Mouse (Mus musculus) midbrain, embryonic 12.5 days (tissue): ENCODE measurements around the gene Pkp1. TPM values are rescaled to one million over a fixed set of nuclear protein-coding genes. Genes with fewer than 3 reads are reported as not detected.
A peak's percentile ranks its signal among the peaks of the same experiment; 100 is the strongest.

Source experiments
- ATAC-seq: fragments of 200-750 bp; cut with Nextera tagmentation; 2 replicates; pipeline ENCODE4 v1.8.0; 2017; ENCODE audit warnings: low read depth, moderate TSS enrichment, moderate library complexity; ENCODE audit not compliant: low FRiP score
- H3K27ac ChIP-seq: fragments of 300-500 bp; sonication (generic); replicated peaks from 2 replicates; pipeline ENCODE4 v1.5.1; 2016; ENCODE audit warnings: mild to moderate bottlenecking
- H3K27me3 ChIP-seq: fragments of 300-500 bp; sonication (generic); 2 replicates; pipeline ENCODE4 v1.6.1; 2016; ENCODE audit warnings: mild to moderate bottlenecking
- H3K36me3 ChIP-seq: fragments of 300-500 bp; sonication (generic); 2 replicates; pipeline ENCODE4 v1.6.1; 2016
- H3K4me1 ChIP-seq: fragments of 300-500 bp; sonication (generic); 2 replicates; pipeline ENCODE4 v1.6.1; 2016
- H3K4me2 ChIP-seq: fragments of 300-500 bp; sonication (generic); replicated peaks from 2 replicates; pipeline ENCODE4 v1.6.1; 2016; ENCODE audit warnings: mild to moderate bottlenecking, moderate library complexity
- H3K4me3 ChIP-seq: fragments of 300-500 bp; sonication (generic); 2 replicates; pipeline ENCODE4 v1.5.1; 2016; ENCODE audit warnings: mild to moderate bottlenecking
- H3K9ac ChIP-seq: fragments of 300-500 bp; sonication (generic); replicated peaks from 2 replicates; pipeline ENCODE4 v1.6.1; 2016; ENCODE audit warnings: mild to moderate bottlenecking, moderate library complexity
- H3K9me3 ChIP-seq: fragments of 300-500 bp; sonication (generic); 2 replicates; pipeline ENCODE4 v1.6.1; 2016; ENCODE audit warnings: mild to moderate bottlenecking
- WGBS: fragments of 180-500 bp; shearing (Covaris S2); methylation state at CpG from one replicate; pipeline ENCODE4 v1.1.7; 2016; 5-methylcytosine and 5-hydroxymethylcytosine counted together
- polyA plus RNA-seq: library from polyadenylated mRNA; unstranded; fragments of >200 nt; fragmentation: Nextera tagmentation; extraction: Ambion mirVana; gene quantifications from 2 replicates; pipeline ENCODE4 v1.2.1, GENCODE M21; 2016

Gene Pkp1
- polyA plus RNA-seq, 1 experiment from 2014 or later: 0.10 TPM

DNA sequence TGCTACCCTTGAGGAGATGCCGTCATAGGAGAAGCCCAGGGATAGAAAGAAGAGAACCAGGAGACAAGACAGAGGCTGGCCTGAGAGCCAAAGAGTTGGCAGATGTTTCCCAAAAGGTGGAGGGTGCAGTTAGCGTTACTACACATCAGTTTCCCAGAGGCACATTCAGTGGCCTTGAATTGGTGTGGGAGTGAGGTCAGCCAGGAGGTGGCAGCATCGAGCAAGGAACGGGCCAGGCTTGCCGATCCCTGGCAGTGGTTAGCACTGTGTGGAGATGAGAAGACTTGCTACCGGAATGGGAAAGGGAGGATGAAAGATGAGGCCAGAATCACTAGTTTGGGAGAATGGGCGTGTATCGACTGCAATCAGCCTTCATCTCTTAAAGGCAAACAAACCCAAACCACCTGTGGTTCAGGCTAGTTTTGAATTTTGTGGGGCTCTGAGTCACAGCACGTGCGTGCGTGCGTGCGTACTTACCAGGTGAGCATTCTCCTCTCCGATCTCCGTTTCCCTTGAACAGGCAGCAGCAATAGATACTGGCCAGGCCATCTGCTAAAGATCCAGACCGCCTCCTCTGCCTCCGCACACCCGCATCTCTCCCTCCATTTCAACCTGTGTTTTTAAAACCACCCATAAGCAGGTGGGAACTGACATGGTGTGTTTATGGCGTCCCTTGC lies 53.4 kb downstream of the Pkp1 start:
- Histone ChIP-seq H3K27ac (no peak overlapping the region), H3K9ac (no peak overlapping the region), H3K4me2 (no peak overlapping the region), H3K4me3 (no peak overlapping the region), H3K36me3 (no peaks in the 10 kb centered on the region), H3K27me3 (0 out of 2 replicates have a peak, but pooled peaks cover 8% of the 10 kb centered on the region), H3K4me1 (no peaks in the 10 kb centered on the region), H3K9me3 (no peaks in the 10 kb centered on the region)
- peak; percentile 65; the same call in 1 of the 2 replicates for ATAC-seq
- 48% methylated on average over 19 of the region's 19 CpGs for WGBS

DNA sequence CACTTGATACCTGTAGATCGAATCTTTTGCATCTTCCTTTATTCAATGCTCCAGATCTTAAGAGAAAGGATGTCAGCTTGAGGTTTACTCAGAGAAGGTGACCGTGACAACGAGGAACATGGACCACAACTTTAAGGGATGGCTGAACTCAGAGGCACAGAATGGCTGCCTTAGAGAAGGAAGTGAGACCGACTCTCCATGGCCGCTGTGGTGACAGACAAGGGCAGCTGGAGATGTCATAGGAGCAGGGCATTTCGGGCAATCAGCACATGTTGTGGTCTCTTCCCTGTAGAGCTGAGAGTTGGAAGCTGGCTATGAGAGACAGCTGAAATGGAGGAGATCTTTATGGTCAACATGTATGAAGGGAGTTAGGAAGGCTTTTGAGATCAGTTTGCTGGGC lies 54.2 kb downstream of the Pkp1 start:
- H3K9me3 ChIP-seq: no peaks in the 10 kb centered on the region
- no peak overlapping the region for H3K4me2 ChIP-seq
- no peak for ATAC-seq
- no peaks in the 10 kb centered on the region for H3K36me3 ChIP-seq
- no peaks in the 10 kb centered on the region for H3K4me1 ChIP-seq
- no peak overlapping the region for H3K4me3 ChIP-seq
- no peak overlapping the region for H3K27ac ChIP-seq
- 0 out of 2 replicates have a peak, but pooled peaks cover 8% of the 10 kb centered on the region for H3K27me3 ChIP-seq
- WGBS: 87% methylated on average over 6 of the region's 6 CpGs
- H3K9ac ChIP-seq: no peak overlapping the region

DNA sequence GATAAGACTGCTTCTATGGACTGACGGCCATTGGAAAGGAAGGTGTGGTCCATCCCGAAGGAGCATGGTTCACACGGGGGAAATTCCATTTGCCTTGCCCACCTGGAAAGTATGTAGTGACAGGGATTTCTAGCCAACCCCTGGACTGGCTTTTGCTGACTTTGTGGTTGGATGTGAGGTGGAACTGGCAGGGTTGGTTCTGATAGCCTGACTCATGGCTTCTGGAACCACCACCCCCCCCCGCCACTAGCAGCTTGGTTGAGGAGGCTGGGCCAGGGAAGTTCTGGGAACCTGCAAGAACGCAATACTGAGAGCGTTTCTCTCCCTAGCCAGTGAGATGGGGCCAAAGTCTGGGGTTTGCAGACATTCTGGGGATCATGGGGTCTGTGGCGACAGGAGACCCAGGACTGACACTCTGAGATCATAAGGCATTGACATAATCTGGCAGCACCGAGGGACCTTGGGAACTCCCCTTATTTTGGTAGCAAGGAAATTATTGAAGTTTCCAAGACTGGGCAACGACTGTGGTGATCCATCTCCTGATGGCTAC lies 55.1 kb downstream of the Pkp1 start:
- 85% methylated on average over 9 of the region's 9 CpGs for WGBS

DNA sequence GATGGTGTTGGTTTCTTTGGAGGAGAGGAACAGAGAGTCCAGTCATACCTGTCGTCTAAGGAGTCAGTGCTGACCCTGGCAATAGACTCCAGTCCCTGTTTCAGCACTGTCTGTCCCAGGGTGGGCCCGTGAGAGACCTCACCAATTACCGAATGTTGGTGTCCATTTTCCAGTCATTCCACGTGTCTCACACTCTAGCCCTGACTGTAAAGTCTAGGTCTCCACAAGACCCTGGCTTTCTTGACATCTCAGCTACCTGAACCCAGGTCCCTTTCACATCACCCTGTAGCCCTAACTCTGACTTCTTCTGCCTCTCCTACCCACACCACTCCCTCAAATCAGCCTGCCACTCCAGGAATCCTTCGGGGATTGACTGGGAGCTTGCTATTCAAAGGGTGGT lies 56.4 kb downstream of the Pkp1 start:
- no peak overlapping the region for H3K9ac ChIP-seq
- 82% methylated on average over 5 of the region's 5 CpGs for WGBS
- H3K27me3 ChIP-seq: 0 out of 2 replicates have a peak, but pooled peaks cover 8% of the 10 kb centered on the region

More for the DNA sequence above, 55.1 kb downstream of the Pkp1 start:
- Histone ChIP-seq H3K4me1 (no peaks in the 10 kb centered on the region), H3K9ac (no peak overlapping the region), H3K27ac (no peak overlapping the region), H3K4me2 (no peak overlapping the region), H3K4me3 (no peak overlapping the region), H3K9me3 (no peaks in the 10 kb centered on the region), H3K36me3 (no peaks in the 10 kb centered on the region), H3K27me3 (0 out of 2 replicates have a peak, but pooled peaks cover 8% of the 10 kb centered on the region)
- ATAC-seq: no peak

DNA sequence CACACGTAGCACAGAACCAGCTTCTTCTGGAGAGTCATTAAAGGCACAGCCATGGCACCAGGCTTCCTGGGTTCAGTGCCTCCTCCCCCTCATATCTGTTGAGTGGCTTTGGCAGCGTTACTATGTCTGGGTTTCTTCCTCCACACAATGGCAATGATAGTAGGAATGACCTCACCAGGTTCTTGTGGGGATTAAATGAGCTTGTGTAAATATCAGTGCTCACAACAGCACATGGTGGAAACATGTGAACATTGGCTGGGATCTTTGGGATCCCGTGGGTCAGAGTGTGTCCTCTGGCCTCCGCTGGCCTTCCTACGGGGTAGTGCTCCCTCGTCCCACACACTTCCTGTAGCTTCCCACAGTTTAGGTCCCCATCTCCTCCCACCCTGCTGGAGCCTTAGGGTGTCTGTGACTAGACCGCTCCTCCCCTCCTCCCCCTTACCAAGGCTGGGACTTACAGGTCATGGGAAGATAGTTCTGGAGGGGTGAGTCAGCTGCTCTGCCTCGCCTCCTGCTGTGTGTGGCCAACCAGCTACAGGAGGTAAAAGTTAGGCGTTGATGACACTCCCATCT lies 56.9 kb downstream of the Pkp1 start:
- no peaks in the 10 kb centered on the region for H3K9me3 ChIP-seq
- no peak overlapping the region for H3K4me2 ChIP-seq
- H3K36me3 ChIP-seq: no peaks in the 10 kb centered on the region
- H3K9ac ChIP-seq: no peak overlapping the region
- 74% methylated on average over 9 of the region's 9 CpGs for WGBS
- no peak overlapping the region for H3K27ac ChIP-seq
- no peaks in the 10 kb centered on the region for H3K4me1 ChIP-seq
- 0 out of 2 replicates have a peak, but pooled peaks cover 8% of the 10 kb centered on the region for H3K27me3 ChIP-seq
- no peak for ATAC-seq
- H3K4me3 ChIP-seq: no peak overlapping the region

More for the DNA sequence above, 56.4 kb downstream of the Pkp1 start:
- Histone ChIP-seq H3K9me3 (no peaks in the 10 kb centered on the region), H3K36me3 (no peaks in the 10 kb centered on the region), H3K4me3 (no peak overlapping the region), H3K27ac (no peak overlapping the region), H3K4me1 (no peaks in the 10 kb centered on the region), H3K4me2 (no peak overlapping the region)
- ATAC-seq: no peak

DNA sequence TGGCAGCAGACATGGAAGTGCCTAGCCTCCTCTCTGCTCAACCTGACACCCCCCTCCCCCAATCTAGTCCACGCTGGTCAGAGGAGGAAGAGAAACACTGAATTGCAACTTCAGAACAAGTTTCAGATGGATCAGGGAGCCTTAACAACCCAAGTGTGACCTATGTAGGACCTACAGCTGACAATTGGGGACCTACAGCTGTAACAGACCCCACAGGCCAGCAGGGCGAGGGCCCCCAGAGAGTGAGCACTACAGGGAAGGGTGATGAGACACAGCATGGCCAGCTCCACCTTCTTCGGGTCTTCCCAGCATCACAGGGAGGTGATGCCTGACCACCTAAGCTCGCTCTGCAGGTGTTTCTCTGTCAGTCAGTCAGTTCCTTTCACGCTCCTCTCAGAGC lies 57.9 kb downstream of the Pkp1 start:
- no peak overlapping the region for H3K9ac ChIP-seq
- no peaks in the 10 kb centered on the region for H3K36me3 ChIP-seq
- H3K27me3 ChIP-seq: 0 out of 2 replicates have a peak, but pooled peaks cover 5% of the 10 kb centered on the region
- no peaks in the 10 kb centered on the region for H3K9me3 ChIP-seq
- no peak overlapping the region for H3K4me3 ChIP-seq
- ATAC-seq: no peak
- H3K4me2 ChIP-seq: no peak overlapping the region
- no peaks in the 10 kb centered on the region for H3K4me1 ChIP-seq
- no peak overlapping the region for H3K27ac ChIP-seq
- WGBS: 80% methylated on average over 5 of the region's 5 CpGs

DNA sequence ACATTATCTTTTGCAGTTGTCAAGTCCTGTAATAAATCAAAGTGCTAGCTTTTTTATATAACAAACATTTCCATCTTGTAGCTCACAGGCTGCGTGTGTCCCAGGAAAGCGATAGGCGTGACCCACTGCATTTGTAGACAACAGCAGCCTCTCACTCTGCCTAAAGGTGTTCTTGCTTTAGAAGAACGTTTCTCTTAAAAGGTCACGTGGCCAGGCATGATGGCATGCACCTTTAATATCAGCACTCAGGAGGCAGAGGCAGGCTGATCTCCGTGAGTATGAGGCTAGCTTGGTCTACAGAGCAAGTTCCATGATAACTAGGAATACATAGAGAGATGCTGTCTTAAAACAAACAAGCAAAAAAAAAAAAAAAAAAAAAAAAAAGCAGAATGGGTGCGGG lies 60.5 kb downstream of the Pkp1 start:
- WGBS: 91% methylated on average over 7 of the region's 7 CpGs
- no peaks in the 10 kb centered on the region for H3K36me3 ChIP-seq
- no peaks in the 10 kb centered on the region for H3K9me3 ChIP-seq
- no peak overlapping the region for H3K27ac ChIP-seq
- no peaks in the 10 kb centered on the region for H3K4me1 ChIP-seq
- no peak overlapping the region for H3K4me3 ChIP-seq
- no peaks in the 10 kb centered on the region for H3K27me3 ChIP-seq
- no peak overlapping the region for H3K9ac ChIP-seq
- no peak for ATAC-seq
- no peak overlapping the region for H3K4me2 ChIP-seq

DNA sequence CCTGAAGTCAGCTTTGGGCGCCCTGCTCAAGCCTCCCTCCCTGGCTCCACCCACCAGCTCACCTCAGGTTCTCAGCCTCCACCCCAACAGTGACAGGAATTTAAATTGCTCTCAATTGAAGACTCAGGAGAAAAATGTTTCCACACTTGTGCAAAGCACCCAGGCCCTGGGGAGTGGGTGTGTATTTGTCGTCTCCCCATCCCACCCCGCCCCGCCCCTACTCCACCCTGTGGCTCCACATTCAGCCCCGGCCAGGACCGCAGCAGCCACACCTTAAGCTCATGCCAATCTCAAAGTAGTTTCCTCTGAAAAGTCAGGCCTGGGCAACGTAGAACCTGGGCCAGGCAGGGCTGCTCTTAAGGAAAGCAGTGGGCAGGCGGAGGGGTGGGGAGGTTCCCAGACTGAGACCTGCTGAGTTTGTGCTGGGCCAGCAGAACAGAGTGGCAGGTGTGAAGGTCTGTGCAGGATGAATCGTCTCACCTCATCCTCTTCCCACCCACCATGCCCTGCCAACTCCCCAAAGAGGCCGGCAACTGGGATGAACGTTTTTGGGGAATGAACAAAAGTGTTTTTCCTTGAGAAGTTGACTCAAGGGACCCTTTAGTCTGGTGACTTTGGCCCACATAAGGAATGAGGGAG lies 61.8 kb downstream of the Pkp1 start:
- no peak for ATAC-seq
- H3K4me2 ChIP-seq: no peak overlapping the region
- no peaks in the 10 kb centered on the region for H3K36me3 ChIP-seq
- H3K4me1 ChIP-seq: peaks cover 9% of the 10 kb centered on the region
- no peaks in the 10 kb centered on the region for H3K9me3 ChIP-seq
- H3K27me3 ChIP-seq: no peaks in the 10 kb centered on the region
- WGBS: 72% methylated on average over 11 of the region's 11 CpGs
- no peak overlapping the region for H3K27ac ChIP-seq
- no peak overlapping the region for H3K4me3 ChIP-seq
- no peak overlapping the region for H3K9ac ChIP-seq

DNA sequence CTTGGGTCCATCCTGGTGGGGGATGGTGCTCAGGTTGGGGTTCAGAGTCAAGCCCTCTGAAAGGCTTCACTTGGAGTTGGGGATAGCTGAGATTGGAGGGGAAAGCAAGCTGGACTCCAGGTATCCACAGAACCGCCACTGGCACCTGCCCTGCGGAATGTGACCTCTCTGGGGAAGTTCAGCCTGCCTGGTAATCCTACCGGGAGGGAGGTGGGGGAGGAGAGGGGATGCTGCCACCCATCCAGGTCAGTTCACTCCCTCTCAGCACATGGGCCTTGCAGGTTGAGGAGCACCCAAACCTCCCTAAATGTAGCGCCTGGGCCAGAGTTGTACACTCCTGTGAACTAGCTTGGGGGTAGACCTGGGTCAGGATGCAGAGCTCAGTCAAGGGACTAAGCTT lies 62.9 kb downstream of the Pkp1 start:
- Histone ChIP-seq H3K4me1 (peaks cover 18% of the 10 kb centered on the region), H3K9me3 (no peaks in the 10 kb centered on the region), H3K36me3 (no peaks in the 10 kb centered on the region), H3K27me3 (peaks cover 1% of the 10 kb centered on the region; the same call in 1 of the 2 replicates), H3K4me3 (no peak overlapping the region), H3K27ac (no peak overlapping the region), H3K9ac (no peak overlapping the region), H3K4me2 (no peak overlapping the region)
- WGBS: 61% methylated on average over 4 of the region's 4 CpGs
- ATAC-seq: no peak

DNA sequence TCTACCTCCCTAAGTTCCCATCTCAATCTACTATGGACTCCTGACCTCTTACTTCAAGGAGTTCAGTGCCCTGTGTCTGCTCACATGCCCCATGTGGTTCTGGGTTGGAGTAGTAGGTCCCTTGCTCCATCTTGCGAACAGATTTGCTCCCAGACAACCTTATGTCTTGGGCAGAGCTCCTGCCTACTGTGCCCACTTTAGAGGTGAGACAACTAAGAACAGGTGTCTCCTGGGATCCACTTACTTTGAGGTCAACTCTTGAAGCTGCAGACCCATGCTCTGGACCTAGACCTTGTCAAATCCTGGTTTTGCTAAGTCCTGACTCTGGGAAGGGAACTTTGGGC lies 63.7 kb downstream of the Pkp1 start:
- Histone ChIP-seq H3K4me3 (no peak overlapping the region), H3K27ac (no peak overlapping the region), H3K27me3 (peaks cover 4% of the 10 kb centered on the region; the same call in 1 of the 2 replicates), H3K4me2 (no peak overlapping the region), H3K9ac (no peak overlapping the region), H3K36me3 (no peaks in the 10 kb centered on the region), H3K9me3 (no peaks in the 10 kb centered on the region), H3K4me1 (peaks cover 18% of the 10 kb centered on the region)
- no peak for ATAC-seq
- WGBS: 94% methylated on average over 1 of the region's 1 CpGs

DNA sequence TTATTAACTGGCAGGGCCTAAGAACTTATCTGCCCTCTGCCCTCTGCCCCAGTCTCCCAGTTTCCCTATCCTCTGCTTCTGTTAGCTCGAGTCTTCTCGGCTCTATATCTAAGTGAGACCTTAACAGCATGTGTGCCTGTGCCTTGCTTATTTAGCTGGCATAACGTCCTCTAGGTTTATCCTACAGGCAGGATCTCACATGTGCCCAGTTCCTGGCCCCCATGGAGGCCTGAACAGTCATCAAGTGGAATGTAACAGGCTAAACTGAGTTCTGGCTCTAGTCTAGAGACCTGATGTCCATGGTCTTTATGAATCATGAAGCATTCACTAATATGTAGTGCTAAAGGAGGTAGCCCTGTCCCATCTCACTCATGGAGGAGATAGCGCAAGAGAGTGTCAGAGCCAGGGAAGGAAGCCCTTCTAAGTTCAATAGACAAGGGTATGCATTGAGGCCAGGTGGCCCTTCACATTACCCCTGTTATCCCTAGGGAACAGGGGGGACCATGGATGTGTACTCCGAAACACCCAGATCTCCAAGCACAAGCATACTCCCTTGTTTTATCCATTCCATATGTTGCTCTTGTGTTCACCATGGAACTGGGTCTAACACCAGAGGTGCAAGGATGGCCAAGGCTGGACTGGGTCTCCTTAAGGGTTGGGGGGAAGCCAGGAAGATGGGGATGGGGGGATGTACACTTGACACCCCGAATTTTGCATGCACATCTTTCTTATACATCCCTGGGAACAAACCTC lies 64.2 kb downstream of the Pkp1 start:
- Histone ChIP-seq H3K9ac (no peak overlapping the region), H3K36me3 (no peaks in the 10 kb centered on the region), H3K4me2 (no peak overlapping the region), H3K27ac (no peak overlapping the region), H3K4me3 (no peak overlapping the region), H3K4me1 (peaks cover 18% of the 10 kb centered on the region), H3K9me3 (no peaks in the 10 kb centered on the region), H3K27me3 (peaks cover 4% of the 10 kb centered on the region; the same call in 1 of the 2 replicates)
- WGBS: 91% methylated on average over 6 of the region's 6 CpGs
- no peak for ATAC-seq
